Mouse (Mus musculus): Measurements from ENCODE around the gene Myl9. TPM values are rescaled to one million over a fixed set of nuclear protein-coding genes. Genes with fewer than 3 reads are reported as not detected.
"Not testable (repeated sequence)": the region's sequence is repeated elsewhere in the genome, so short reads cannot be mapped to it uniquely, and the experiment has no call there.

The Myl9 gene
- polyA plus RNA-seq, 1 experiment from 2014 or later, result 126 TPM

DNA sequence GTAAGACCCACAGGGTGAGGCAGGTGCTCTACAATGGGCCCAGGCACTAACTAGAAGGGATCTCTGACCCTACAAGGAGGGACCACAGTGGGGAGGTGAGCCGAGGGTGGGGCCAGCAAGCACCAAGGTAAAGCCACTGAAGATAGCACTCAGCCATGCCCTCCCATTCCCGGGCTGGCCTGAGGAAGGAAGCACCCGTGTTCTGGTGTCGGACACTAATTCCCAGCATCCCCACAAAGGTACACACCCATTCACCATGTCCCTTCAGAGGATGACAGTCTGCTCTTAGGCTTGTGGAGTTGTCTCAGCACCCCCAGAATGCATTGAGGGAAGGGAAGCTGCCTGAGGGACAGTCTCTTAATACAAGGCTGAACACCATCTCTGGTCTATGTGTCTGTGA, 6.1 kb downstream of the Myl9 start:
- H3K36me3 ChIP-seq, result no peaks in the 10 kb centered on the region
- 78% methylated on average over 4 of the region's 4 CpGs for WGBS
- H3K27me3 ChIP-seq (ENCODE audit: insufficient read depth, poor library complexity, severe bottlenecking), result peaks cover 20% of the 10 kb centered on the region
- peak overlapping the region; percentile 50 for H3K27ac ChIP-seq
- peaks cover 30% of the 10 kb centered on the region for H3K4me1 ChIP-seq (replicated peaks)
- H3K9me3 ChIP-seq, result 0 out of 2 replicates have a peak, but pooled peaks cover 4% of the 10 kb centered on the region
- DNase-seq (ENCODE audit: low spot score), result no peak
- H3K4me3 ChIP-seq, result no peak overlapping the region

DNA sequence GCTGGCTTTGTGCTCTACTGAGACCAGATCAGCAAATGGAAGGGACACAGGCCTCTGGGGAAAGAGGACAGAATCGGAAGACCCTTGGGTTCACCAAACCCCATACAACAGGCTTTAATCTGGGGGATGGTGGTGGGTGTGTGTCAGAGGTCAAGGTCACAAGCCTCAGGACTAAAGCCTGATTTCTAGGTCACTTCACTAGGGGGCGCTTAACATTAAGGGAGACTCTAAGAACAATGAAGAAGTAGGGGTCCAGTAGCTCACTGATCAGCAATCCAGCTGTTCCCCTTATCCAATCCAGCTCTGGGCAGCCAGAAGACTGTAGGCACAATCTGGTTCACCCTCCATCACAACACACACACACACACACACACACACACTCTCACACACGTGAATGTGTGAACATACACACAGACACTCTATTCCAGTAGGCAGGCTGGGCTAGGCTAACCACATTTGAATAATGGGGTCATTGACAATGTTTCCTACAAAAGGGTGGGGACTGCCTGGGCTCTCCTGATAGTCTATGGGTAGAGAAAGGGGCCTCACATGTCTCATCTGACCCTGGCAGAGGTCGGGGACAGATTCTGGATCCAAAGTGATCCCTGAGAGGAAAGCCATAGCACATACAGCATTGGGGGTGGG, 6.7 kb downstream of the Myl9 start:
- no peaks in the 10 kb centered on the region for H3K36me3 ChIP-seq
- peaks cover 30% of the 10 kb centered on the region for H3K4me1 ChIP-seq (replicated peaks)
- H3K4me3 ChIP-seq, result no peak overlapping the region
- peaks cover 17% of the 10 kb centered on the region for H3K27me3 ChIP-seq (ENCODE audit: insufficient read depth, poor library complexity, severe bottlenecking)
- DNase-seq (ENCODE audit: low spot score), result no peak
- WGBS, result 71% methylated on average over 4 of the region's 4 CpGs
- H3K27ac ChIP-seq, result peak overlapping the region; percentile 50
- 0 out of 2 replicates have a peak, but pooled peaks cover 9% of the 10 kb centered on the region for H3K9me3 ChIP-seq

DNA sequence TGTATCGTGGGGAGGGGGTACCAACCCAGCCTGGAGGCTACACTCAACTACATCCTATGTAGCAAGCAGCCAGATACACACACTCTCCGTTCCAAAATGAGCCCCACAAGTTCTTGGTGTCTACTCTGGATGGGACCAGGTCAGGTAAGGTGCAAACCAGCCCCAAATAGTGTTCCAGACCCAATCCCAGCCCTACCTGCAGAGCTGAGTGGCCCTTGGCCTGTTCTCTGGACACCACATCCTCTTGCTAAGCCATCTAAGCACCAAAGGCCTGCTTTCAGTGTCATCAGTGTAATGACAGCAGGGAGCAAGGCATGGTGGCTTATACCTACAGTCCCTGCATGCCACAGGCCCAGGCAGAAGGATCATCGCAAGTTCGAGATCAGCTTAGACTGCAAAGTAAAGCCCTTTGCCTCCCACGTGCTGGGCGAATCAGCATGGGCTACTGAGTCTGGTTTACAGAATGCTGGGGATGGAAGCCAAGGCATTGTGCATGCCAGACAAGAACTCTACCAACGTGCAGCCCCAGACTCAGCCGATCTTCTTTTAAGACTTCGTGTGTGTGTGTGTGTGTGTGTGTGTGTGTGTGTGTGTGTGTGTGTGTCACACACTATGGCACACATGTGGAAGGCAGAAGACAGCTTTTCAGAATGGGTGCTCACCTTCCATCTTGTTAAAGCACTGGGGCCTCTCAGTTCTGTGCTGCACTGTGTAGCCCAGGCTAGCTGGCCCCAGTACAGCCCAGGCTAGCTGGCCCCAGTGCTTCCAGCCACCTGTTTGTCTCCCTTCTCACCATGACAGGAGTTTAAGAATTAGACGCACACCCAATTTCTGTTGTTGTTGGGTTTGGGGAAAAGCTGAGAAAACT, 7.5 kb downstream of the Myl9 start:
- Histone ChIP-seq H3K4me1 (replicated peaks) (peaks cover 25% of the 10 kb centered on the region), H3K36me3 (no peaks in the 10 kb centered on the region), H3K27me3 (ENCODE audit: insufficient read depth, poor library complexity, severe bottlenecking) (0 out of 2 replicates have a peak, but pooled peaks cover 14% of the 10 kb centered on the region), H3K9me3 (0 out of 2 replicates have a peak, but pooled peaks cover 9% of the 10 kb centered on the region), H3K27ac (peak overlapping the region; percentile 46), H3K4me3 (no peak overlapping the region)
- DNase-seq (ENCODE audit: low spot score), result no peak
- 90% methylated on average over 10 of the region's 10 CpGs for WGBS

DNA sequence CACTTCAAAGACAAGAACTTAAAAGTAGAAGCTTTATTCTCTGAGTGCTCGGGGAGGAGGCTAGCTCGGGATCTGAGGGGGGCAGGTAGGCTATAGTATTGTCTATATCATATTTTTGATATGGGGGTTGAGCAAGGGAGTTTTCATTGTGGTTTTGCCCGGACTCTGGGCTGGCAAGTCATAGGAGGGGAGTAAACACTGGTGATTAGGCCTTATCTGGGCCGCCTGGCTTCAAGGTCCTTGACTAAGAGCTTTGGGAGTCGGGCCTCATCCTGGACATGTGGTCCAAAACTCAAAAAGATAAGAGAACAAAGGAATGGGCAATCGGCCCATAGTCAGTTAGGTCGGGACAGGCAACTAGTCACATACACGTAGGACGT, 8.1 kb downstream of the Myl9 start:
- Histone ChIP-seq H3K9me3 (0 out of 2 replicates have a peak, but pooled peaks cover 9% of the 10 kb centered on the region), H3K27ac (peak overlapping the region; percentile 46; the same call in 1 of the 2 replicates), H3K27me3 (ENCODE audit: insufficient read depth, poor library complexity, severe bottlenecking) (0 out of 2 replicates have a peak, but pooled peaks cover 14% of the 10 kb centered on the region), H3K4me3 (no peak overlapping the region), H3K36me3 (no peaks in the 10 kb centered on the region), H3K4me1 (replicated peaks) (peaks cover 19% of the 10 kb centered on the region)
- WGBS, result 82% methylated on average over 9 of the region's 9 CpGs
- DNase-seq (ENCODE audit: low spot score), result no peak

DNA sequence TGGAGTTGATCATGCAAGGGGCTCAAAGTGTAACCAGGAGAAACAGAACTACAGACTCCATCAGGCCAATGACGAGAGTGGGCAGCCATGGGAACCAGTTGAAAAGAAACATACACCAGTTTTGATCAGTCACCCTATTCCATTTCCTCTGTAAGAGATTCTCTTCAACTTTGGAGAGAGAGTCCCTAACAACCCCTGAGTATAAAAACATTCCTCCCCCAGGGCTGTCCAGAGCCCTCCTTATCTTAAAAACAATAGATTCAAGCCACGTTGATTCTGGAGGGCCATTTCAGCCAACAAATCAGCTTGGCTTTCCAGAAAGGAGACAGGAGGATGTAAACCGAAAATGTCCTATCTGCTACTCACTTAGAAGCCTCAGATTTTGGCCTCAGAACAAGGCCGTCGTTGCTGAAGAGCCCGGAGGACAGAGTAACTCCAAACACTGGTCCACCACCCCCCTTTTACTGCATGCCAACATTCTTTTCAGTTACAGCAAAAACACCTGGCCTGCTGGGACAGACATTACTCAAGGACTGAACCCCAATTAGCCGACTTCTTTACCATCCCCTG, 8.9 kb downstream of the Myl9 start:
- 0 out of 2 replicates have a peak, but pooled peaks cover 9% of the 10 kb centered on the region for H3K9me3 ChIP-seq
- WGBS, result 77% methylated on average over 7 of the region's 7 CpGs
- 0 out of 2 replicates have a peak, but pooled peaks cover 11% of the 10 kb centered on the region for H3K27me3 ChIP-seq (ENCODE audit: insufficient read depth, poor library complexity, severe bottlenecking)
- DNase-seq (ENCODE audit: low spot score), result no peak
- H3K4me3 ChIP-seq, result no peak overlapping the region
- peaks cover 18% of the 10 kb centered on the region for H3K4me1 ChIP-seq (replicated peaks)
- no peak overlapping the region for H3K27ac ChIP-seq
- no peaks in the 10 kb centered on the region for H3K36me3 ChIP-seq

DNA sequence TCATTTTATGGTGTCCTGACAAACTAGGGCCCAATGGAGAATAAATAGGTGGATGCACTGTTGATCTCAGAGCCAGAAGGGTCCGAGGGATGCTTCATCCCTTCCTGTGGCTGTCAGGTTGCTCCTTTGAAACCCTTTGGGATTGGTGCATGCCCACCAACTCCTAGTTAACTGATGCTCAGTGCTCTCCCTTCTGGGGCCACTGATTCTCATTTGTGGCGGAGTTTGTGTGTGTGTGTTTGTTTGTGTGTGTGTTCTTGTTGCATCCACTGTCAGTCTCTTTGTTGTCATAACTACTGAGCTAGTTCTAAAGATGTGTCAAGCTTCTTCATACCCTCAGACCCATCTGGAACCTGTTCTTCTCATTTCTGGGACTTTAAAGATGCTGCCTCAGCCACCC, 9.7 kb downstream of the Myl9 start:
- 88% methylated on average over 2 of the region's 2 CpGs for WGBS
- peaks cover 15% of the 10 kb centered on the region for H3K4me1 ChIP-seq (replicated peaks)
- no peak overlapping the region for H3K27ac ChIP-seq
- DNase-seq (ENCODE audit: low spot score), result no peak
- no peak overlapping the region for H3K4me3 ChIP-seq
- H3K36me3 ChIP-seq, result no peaks in the 10 kb centered on the region
- 0 out of 2 replicates have a peak, but pooled peaks cover 9% of the 10 kb centered on the region for H3K9me3 ChIP-seq
- H3K27me3 ChIP-seq (ENCODE audit: insufficient read depth, poor library complexity, severe bottlenecking), result 0 out of 2 replicates have a peak, but pooled peaks cover 7% of the 10 kb centered on the region

DNA sequence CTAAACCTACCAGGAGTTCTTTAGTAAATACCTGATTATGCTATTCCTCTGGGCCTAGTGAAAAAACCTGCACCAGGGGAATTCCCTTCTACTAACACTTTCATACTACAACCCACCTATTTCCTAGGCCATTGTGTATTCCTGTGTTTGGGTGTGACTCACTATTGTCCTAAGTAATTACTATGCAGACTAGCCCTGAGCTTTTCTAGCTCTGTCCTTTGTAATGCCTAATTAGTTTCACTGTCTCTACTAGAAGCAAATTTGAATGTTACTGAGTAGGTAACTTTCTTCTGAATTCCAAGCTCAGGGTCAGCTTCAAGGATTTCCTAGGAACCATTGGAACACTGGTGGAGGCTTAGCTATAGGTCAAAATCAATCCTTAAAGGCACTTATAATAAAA, 11.1 kb downstream of the Myl9 start:
- H3K36me3 ChIP-seq; H3K27ac ChIP-seq; H3K4me3 ChIP-seq; H3K4me1 ChIP-seq (replicated peaks); DNase-seq (ENCODE audit: low spot score); H3K27me3 ChIP-seq (ENCODE audit: insufficient read depth, poor library complexity, severe bottlenecking): not testable (repeated sequence)
- peaks cover 12% of the 10 kb centered on the region for H3K9me3 ChIP-seq

DNA sequence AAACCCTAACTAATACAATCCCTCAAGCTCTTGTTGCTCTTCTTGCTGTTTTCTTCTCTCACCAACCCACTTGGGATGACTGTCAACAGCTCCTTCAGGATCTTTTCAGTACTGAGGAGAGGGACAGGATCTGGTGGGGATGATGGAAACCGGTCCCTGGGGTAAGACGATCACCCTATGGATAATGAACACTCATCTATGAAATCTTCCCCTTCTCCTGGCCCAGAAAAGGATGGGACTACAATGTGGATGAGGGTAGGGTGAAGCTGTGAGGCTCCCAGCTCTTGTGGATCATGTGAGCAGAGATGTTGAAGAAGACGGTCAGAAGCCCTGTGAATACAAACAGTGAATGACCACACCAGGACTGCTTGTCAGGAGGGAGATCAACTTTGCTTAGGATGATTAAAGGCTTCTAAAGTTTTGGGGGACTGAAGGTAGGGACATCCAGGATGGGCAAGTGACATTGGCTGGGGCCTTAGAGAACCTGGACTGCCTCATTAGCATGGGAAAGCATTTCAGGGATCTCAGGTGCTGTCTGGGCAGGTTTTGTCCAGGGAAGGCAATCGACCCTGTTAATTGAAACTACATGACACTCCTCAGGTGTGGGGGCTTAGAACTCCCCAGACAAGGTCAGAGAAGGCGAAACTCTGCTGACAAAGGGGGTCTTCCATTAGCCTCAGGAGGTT, 12.0 kb downstream of the Myl9 start:
- WGBS, result 91% methylated on average over 5 of the region's 5 CpGs
- no peak for DNase-seq (ENCODE audit: low spot score)
- Histone ChIP-seq H3K36me3 (no peaks in the 10 kb centered on the region), H3K9me3 (peaks cover 21% of the 10 kb centered on the region), H3K4me1 (replicated peaks) (no peaks in the 10 kb centered on the region), H3K27ac (no peak overlapping the region), H3K4me3 (no peak overlapping the region), H3K27me3 (ENCODE audit: insufficient read depth, poor library complexity, severe bottlenecking) (no peaks in the 10 kb centered on the region)

DNA sequence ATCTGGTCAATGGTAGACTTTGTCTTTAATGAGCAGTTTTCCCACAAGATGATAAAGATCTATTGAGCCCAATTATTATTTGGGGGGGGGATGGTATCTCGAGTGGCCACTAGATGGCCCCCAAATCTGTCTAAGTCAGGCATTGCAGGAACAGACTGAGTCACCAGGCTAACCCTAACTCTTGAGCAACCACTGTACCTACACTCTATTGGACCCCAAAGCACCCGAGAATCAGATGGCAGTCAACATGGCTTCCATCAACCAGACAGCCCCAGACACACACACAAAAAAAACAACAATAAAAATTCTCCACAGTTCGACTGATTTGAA, 12.5 kb downstream of the Myl9 start:
- Histone ChIP-seq H3K27ac (no peak overlapping the region), H3K4me3 (no peak overlapping the region), H3K36me3 (no peaks in the 10 kb centered on the region), H3K4me1 (replicated peaks) (no peaks in the 10 kb centered on the region), H3K27me3 (ENCODE audit: insufficient read depth, poor library complexity, severe bottlenecking) (no peaks in the 10 kb centered on the region), H3K9me3 (peaks cover 24% of the 10 kb centered on the region)
- DNase-seq (ENCODE audit: low spot score), result no peak
- WGBS, result 46% methylated on average over 3 of the region's 3 CpGs

DNA sequence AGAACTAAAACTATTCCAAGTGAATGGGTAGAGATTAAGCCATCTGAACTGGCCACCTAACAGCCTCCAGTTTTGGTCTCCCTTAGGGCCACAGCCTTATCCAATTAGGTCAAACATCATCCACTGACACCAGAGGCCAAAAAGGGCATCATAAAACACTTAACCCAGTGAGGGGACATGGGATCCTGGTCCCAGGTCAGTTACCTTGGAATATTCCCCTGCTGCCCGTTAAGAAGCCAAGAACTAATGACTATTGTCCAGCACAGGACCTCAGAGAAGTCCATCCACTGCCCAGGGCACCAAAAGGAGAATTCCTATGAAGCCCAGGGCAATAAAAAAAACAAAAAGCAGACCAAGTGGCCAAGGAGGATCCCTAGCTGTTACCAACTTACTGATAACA, 13.6 kb downstream of the Myl9 start:
- Histone ChIP-seq H3K4me3 (no peak overlapping the region), H3K27me3 (ENCODE audit: insufficient read depth, poor library complexity, severe bottlenecking) (no peaks in the 10 kb centered on the region), H3K9me3 (peaks cover 24% of the 10 kb centered on the region), H3K27ac (no peak overlapping the region), H3K36me3 (no peaks in the 10 kb centered on the region), H3K4me1 (replicated peaks) (no peaks in the 10 kb centered on the region)
- WGBS, result 67% methylated on average over 1 of the region's 1 CpGs
- no peak for DNase-seq (ENCODE audit: low spot score)

DNA sequence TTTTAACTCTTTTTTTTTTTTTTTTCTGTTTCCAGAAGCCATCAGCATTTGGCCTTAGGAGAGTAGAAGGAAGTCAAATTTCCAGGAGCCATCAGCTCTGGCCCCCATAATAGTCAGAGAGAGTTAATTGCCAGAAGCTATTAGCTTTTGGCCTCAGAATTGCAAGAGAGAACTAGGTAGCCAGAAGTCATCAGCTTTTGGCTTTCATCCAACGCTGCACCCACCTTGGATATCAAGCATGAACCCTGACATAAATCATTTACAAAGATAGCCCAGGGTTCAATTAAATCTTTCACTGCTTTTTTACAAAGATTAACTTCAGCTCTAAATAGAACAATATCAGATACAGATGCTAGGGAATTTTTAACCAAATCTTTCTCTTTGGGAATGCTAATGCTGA, 23.3 kb downstream of the Myl9 start:
- Histone ChIP-seq H3K4me1 (replicated peaks) (no peaks in the 10 kb centered on the region), H3K9me3 (no peaks in the 10 kb centered on the region), H3K4me3 (no peak overlapping the region), H3K36me3 (no peaks in the 10 kb centered on the region), H3K27ac (no peak overlapping the region), H3K27me3 (ENCODE audit: insufficient read depth, poor library complexity, severe bottlenecking) (no peaks in the 10 kb centered on the region)
- no peak for DNase-seq (ENCODE audit: low spot score)
- 93% methylated on average over 1 of the region's 1 CpGs for WGBS

DNA sequence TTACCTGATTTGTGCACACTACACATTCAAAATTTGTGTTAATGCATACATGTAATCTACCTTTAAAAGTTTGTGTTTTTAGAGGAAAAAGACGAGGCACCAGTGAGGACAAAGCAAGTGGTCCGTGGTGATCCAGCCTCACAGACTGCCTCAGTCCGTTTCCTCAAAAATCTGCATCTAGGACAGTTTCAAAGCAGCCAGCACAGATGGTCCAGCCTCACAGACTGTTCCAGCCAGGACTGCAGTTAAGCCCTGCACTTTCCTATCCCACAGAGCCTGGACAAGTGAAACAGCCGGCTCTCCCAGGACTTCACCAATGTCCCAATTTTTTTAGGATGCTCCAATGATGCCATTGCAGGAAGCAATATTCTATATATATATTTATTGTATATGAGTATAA, 25.8 kb downstream of the Myl9 start:
- no peaks in the 10 kb centered on the region for H3K4me1 ChIP-seq (replicated peaks)
- H3K9me3 ChIP-seq, result no peaks in the 10 kb centered on the region
- H3K36me3 ChIP-seq, result no peaks in the 10 kb centered on the region
- no peak overlapping the region for H3K4me3 ChIP-seq
- no peak overlapping the region for H3K27ac ChIP-seq
- no peak for DNase-seq (ENCODE audit: low spot score)
- no peaks in the 10 kb centered on the region for H3K27me3 ChIP-seq (ENCODE audit: insufficient read depth, poor library complexity, severe bottlenecking)
- 77% methylated on average over 4 of the region's 4 CpGs for WGBS
